Mouse (Mus musculus) liver, adult 2 months (tissue): Measurements from ENCODE around the gene Cebpzos.

ENCODE experiments used
- CTCF ChIP-seq: fragments of 200-500 bp; IDR thresholded peaks from 2 replicates; pipeline ENCODE4 v1.5.1; 2011; ENCODE audit warnings: low read depth, low read length, control low read depth
- POLR2A ChIP-seq: fragments of 200-500 bp; IDR thresholded peaks from 2 replicates; pipeline ENCODE4 v1.6.1; 2011; ENCODE audit warnings: low read length, control low read depth; ENCODE audit not compliant: insufficient read depth; ENCODE audit errors: extremely low read depth

DNA sequence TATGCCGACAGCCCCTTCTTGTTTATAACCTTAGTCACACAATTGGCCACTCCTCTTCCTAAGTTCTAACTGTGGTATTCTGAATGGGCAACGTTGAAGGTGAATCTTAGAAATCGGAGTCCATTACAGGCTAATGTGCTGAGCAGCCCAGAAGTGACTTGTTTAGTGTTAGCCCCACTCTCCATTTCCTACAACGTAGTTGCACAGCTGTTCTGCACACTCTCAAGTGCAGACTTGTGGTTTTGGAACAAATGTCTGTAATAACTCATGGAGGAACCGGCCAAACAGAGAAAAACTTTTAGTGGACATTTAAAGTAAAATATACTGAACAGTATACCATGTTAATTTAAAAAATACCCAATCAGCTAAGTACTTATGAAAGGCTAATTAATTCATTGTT is 35.8 kb downstream of the Cebpzos start:
- TF ChIP-seq CTCF = no peak
- no peak for TF ChIP-seq POLR2A
